Mouse (Mus musculus): Measurements from ENCODE around the gene Tmem151a.
"Not testable (repeated sequence)": the region's sequence is repeated elsewhere in the genome, so short reads cannot be mapped to it uniquely, and the experiment has no call there.

The Tmem151a gene

GRCm38 (mm10) chr19:5094746-5095417 is 9.6 kb upstream of the Tmem151a start:
- DNase-seq (ENCODE audit: low spot score in 2 of 2), result peak in 1 of 2 experiments; percentile 63

GRCm38 (mm10) chr19:5094243-5094632 is 8.9 kb upstream of the Tmem151a start:
- peak; percentile 99 to 100 for DNase-seq (ENCODE audit: low spot score in 2 of 2)

GRCm38 (mm10) chr19:5093481-5094242 is 8.3 kb upstream of the Tmem151a start:
- no peak for DNase-seq (ENCODE audit: low spot score in 2 of 2)

GRCm38 (mm10) chr19:5092083-5092482 is 6.8 kb upstream of the Tmem151a start:
- no peak for DNase-seq (ENCODE audit: low spot score in 2 of 2)

GRCm38 (mm10) chr19:5089324-5089723 is 4.0 kb upstream of the Tmem151a start:
- DNase-seq (ENCODE audit: low spot score in 2 of 2), result no peak

GRCm38 (mm10) chr19:5087884-5088728 is 2.8 kb upstream of the Tmem151a start, which contains the start of gene Yif1a:
TSS of gene Yif1a (plus strand) at chr19:5088538.
- DNase-seq (ENCODE audit: low spot score in 2 of 2), result peak; percentile 95 to 96

GRCm38 (mm10) chr19:5086533-5086932 is 1.2 kb upstream of the Tmem151a start:
- not testable (repeated sequence) for DNase-seq (ENCODE audit: low spot score in 2 of 2)

GRCm38 (mm10) chr19:5084834-5085144 is 542 bp downstream of the Tmem151a start:
- no peak for DNase-seq (ENCODE audit: low spot score in 2 of 2)

- DNase-seq (ENCODE audit: low spot score in 2 of 2), result peak in 1 of 2 experiments; percentile 62
These were observed 1.1 kb downstream of the Tmem151a start for GRCm38 (mm10) chr19:5083961-5084833.

GRCm38 (mm10) chr19:5082596-5082995 is 2.7 kb downstream of the Tmem151a start:
- DNase-seq (ENCODE audit: low spot score in 2 of 2), result no peak

GRCm38 (mm10) chr19:5082005-5082404 is 3.3 kb downstream of the Tmem151a start:
- no peak for DNase-seq (ENCODE audit: low spot score in 2 of 2)

- DNase-seq (ENCODE audit: low spot score in 2 of 2), result no peak
These were observed 6.1 kb downstream of the Tmem151a start for GRCm38 (mm10) chr19:5079279-5079678.

- no peak for DNase-seq (ENCODE audit: low spot score in 2 of 2)
These were observed 11.8 kb downstream of the Tmem151a start for GRCm38 (mm10) chr19:5073518-5073917.

- no peak for DNase-seq (ENCODE audit: low spot score in 2 of 2)
These were observed 12.3 kb downstream of the Tmem151a start for GRCm38 (mm10) chr19:5073028-5073427.

- no peak for DNase-seq (ENCODE audit: low spot score in 2 of 2)
These were observed 12.8 kb downstream of the Tmem151a start for GRCm38 (mm10) chr19:5072389-5073019.

- no peak for DNase-seq (ENCODE audit: low spot score in 2 of 2)
These were observed 13.6 kb downstream of the Tmem151a start for GRCm38 (mm10) chr19:5071545-5072369.

- no peak for DNase-seq (ENCODE audit: low spot score in 2 of 2)
These were observed 14.3 kb downstream of the Tmem151a start for GRCm38 (mm10) chr19:5071077-5071476.

GRCm38 (mm10) chr19:5069978-5070377 is 15.4 kb downstream of the Tmem151a start:
- DNase-seq (ENCODE audit: low spot score in 2 of 2), result no peak

- no peak for DNase-seq (ENCODE audit: low spot score in 2 of 2)
These were observed 15.8 kb downstream of the Tmem151a start for GRCm38 (mm10) chr19:5069486-5069885.
